Mouse (Mus musculus): ENCODE measurements at regions not wholly inside any gene's neighbourhood (a gene's known extent, or its start where the extent isn't known, plus 50 kb on each side); places are given as distances from the start of the nearest gene placed in this dataset.

DNA sequence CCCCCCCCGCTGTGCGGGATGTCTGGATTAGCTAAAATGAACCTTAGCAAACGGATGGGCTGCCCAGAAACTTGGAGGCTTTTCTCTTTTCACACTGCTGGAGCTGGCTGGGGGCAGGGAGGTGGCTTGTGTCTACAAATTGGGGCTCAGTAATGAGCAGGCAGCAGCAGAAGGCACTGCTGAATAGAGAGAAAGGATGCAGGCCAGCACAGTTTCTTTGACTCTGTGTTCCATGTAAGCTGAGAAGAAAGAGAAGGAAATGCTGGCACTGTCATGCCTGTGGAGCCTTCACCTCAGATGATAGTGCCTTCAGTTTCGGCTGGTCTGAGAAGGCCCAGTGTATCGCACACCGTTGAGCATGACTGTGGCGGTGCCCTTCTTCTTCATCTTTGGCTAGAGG lies 305.6 kb upstream of the Adgrl2 start:
- peak overlapping the region; percentile 25 for H3K4me2 ChIP-seq
- peak; percentile 90 for ATAC-seq

DNA sequence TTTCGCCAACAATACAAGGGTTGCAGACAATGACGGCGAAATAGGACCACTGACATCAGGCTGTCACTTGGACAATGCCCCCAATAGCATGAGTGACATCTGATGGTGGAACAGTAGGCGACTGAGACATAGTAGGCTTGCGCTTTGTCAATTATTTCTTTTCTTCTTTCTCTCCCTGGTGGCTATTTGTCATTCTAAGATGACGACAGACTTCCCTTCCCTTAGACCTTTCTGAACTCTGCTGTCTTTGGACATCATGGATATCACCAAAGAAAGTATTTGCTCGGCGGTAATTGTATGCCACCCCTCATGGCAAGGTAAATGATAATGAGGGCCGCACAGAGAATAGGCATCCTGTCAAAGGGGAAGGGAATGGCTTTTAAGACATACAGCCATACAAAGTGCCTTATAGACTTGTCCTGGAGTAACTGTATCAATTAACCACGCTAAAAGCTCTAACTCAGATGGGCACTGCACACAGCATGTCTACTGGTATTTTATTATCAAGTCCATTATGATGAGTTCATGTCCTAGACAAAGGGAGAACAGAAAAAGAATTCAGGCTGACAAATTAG lies 305.0 kb upstream of the Adgrl2 start:
- H3K4me1 ChIP-seq = peaks cover 45% of the 10 kb centered on the region

More for the DNA sequence above, 305.6 kb upstream of the Adgrl2 start:
- H3K36me3 ChIP-seq (ENCODE audit: poor library complexity, severe bottlenecking) = no peaks in the 10 kb centered on the region
- H3K27me3 ChIP-seq = no peaks in the 10 kb centered on the region
- 12% methylated on average over 6 of the region's 7 CpGs for WGBS
- H3K4me3 ChIP-seq = no peak overlapping the region
- H3K27ac ChIP-seq = peak overlapping the region; percentile 71
- no peak overlapping the region for H3K9ac ChIP-seq
- H3K9me3 ChIP-seq (replicated peaks) = no peaks in the 10 kb centered on the region
- peaks cover 42% of the 10 kb centered on the region for H3K4me1 ChIP-seq

DNA sequence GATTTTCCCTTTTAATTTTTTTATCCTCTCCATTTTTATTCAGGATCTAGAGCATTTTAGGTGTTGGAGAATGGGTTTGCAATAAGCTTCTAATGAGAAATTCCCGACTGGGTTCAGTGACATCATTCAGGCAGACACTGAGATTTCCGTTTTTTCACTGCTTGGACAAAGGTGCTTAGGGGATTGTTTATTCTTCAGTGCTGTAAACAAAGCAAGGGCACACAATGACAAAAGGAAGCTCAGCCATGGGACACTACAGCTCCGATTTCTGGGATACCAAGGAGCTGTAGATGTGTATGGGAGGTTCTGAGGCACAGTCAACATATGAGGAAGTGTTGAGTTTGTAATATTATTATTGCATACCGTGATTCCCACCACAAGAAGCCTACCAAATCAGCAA lies 304.1 kb upstream of the Adgrl2 start:
- Histone ChIP-seq H3K4me2 (no peak overlapping the region), H3K4me1 (peaks cover 45% of the 10 kb centered on the region), H3K4me3 (no peak overlapping the region), H3K27me3 (no peaks in the 10 kb centered on the region), H3K9ac (no peak overlapping the region), H3K27ac (no peak overlapping the region), H3K9me3 (replicated peaks) (no peaks in the 10 kb centered on the region), H3K36me3 (ENCODE audit: poor library complexity, severe bottlenecking) (no peaks in the 10 kb centered on the region)
- ATAC-seq = no peak
- 37% methylated on average over 4 of the region's 4 CpGs for WGBS

More for the DNA sequence above, 305.0 kb upstream of the Adgrl2 start:
- Histone ChIP-seq H3K9ac (no peak overlapping the region), H3K36me3 (ENCODE audit: poor library complexity, severe bottlenecking) (no peaks in the 10 kb centered on the region), H3K4me2 (peak overlapping the region; percentile 22), H3K9me3 (replicated peaks) (no peaks in the 10 kb centered on the region), H3K27ac (peak overlapping the region; percentile 54), H3K4me3 (no peak overlapping the region), H3K27me3 (no peaks in the 10 kb centered on the region)
- WGBS = 11% methylated on average over 10 of the region's 10 CpGs
- ATAC-seq = peak; percentile 70

DNA sequence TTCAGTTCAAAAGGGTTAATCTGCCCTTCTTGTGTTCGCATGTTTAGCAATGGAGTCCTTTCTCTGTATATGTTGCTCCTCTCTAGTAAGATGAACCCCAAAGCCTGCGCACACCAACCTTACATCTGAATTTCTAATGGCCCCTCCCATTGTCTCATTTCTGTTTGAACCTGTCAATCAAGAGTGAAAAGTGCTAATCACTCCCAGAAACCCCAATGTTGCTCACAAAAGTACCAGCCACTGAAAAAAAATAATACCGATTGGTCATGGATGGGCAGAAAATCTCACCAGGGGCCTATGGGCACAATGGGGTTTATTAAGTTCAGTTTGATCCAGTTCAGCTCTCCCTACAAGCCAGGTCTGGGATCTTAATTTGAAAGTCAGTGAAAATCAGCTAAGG lies 302.1 kb upstream of the Adgrl2 start:
- Histone ChIP-seq H3K4me3 (no peak overlapping the region), H3K36me3 (ENCODE audit: poor library complexity, severe bottlenecking) (no peaks in the 10 kb centered on the region), H3K27ac (no peak overlapping the region), H3K27me3 (peaks cover 3% of the 10 kb centered on the region; the same call in 1 of the 2 replicates), H3K4me2 (no peak overlapping the region), H3K9ac (no peak overlapping the region), H3K9me3 (replicated peaks) (no peaks in the 10 kb centered on the region), H3K4me1 (peaks cover 40% of the 10 kb centered on the region)
- ATAC-seq = no peak; the same call in 1 of the 2 replicates
- WGBS = 20% methylated on average over 3 of the region's 3 CpGs

DNA sequence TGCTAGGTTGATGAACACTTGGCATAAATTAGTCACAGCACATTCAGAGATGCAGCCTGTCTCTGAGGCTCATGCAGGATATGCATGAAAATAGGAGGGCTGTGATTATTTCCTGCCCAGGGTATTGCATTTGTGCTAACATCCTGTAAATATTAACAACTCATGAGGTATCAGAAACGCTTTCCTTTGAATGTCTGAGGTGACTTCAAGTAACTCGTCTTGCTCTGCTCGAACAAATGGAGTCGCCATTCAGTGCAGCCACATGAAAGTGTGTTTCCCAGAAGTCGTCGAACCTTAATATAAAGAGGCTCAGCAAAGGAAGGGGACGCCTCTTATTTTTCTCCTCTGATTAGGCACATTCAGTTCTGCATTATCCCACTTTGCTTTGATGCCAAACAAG lies 301.1 kb upstream of the Adgrl2 start:
- H3K9ac ChIP-seq = no peak overlapping the region
- no peaks in the 10 kb centered on the region for H3K36me3 ChIP-seq (ENCODE audit: poor library complexity, severe bottlenecking)
- no peak overlapping the region for H3K4me2 ChIP-seq
- no peak for ATAC-seq
- no peak overlapping the region for H3K4me3 ChIP-seq
- no peak overlapping the region for H3K27ac ChIP-seq
- H3K27me3 ChIP-seq = peaks cover 3% of the 10 kb centered on the region; the same call in 1 of the 2 replicates
- 9% methylated on average over 7 of the region's 7 CpGs for whole genome bisulfite sequencing
- peaks cover 38% of the 10 kb centered on the region for H3K4me1 ChIP-seq
- H3K9me3 ChIP-seq (replicated peaks) = no peaks in the 10 kb centered on the region

DNA sequence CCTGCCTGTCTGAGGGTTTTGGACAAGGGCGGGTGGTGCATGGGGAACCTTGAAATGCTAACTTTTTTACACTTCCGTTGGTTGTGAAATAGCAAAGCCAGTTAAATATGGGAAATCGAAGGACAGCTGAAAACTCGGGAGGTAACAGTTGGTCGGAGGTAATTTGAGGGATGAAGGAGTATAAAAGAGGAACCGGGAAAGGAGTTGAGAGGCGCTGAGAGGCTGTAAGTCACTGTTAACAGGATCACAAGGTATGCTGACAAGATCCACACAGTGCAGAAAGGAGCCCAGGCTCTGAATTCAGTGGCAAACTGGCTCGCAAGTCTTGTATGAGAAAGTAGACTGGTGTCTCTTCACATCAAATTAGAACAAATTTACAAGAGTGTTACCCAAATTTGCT lies 299.9 kb upstream of the Adgrl2 start:
- Histone ChIP-seq H3K9ac (no peak overlapping the region), H3K4me1 (peaks cover 28% of the 10 kb centered on the region), H3K36me3 (ENCODE audit: poor library complexity, severe bottlenecking) (no peaks in the 10 kb centered on the region), H3K4me2 (no peak overlapping the region), H3K9me3 (replicated peaks) (no peaks in the 10 kb centered on the region), H3K4me3 (no peak overlapping the region), H3K27ac (no peak overlapping the region), H3K27me3 (peaks cover 3% of the 10 kb centered on the region; the same call in 1 of the 2 replicates)
- ATAC-seq = no peak
- WGBS = 67% methylated on average over 8 of the region's 8 CpGs

DNA sequence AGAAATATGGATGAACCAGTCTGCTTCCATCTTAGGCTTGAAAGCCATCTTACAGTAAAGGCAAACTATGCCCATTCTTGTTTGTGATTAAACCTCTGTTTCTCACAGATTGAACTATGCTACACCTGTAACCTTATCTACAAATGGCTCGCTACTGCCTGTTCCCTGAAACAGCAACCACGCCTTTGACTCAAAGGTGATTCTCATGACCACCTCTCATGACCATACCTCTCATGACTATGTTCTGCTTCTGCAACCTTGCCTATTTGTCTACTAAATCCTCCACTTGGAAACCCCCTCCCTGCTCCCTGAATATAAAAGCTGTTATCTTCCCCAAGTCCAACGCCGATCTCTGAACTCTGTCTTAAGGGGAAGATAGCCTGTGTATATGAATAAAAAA lies 296.7 kb upstream of the Adgrl2 start:
- Histone ChIP-seq H3K27me3 (peaks cover 3% of the 10 kb centered on the region; the same call in 1 of the 2 replicates), H3K9ac (no peak overlapping the region), H3K4me3 (no peak overlapping the region), H3K36me3 (ENCODE audit: poor library complexity, severe bottlenecking) (no peaks in the 10 kb centered on the region), H3K4me2 (no peak overlapping the region), H3K4me1 (peaks cover 13% of the 10 kb centered on the region), H3K27ac (no peak overlapping the region), H3K9me3 (replicated peaks) (no peaks in the 10 kb centered on the region)
- no peak for ATAC-seq
- WGBS = 95% methylated on average over 4 of the region's 4 CpGs

DNA sequence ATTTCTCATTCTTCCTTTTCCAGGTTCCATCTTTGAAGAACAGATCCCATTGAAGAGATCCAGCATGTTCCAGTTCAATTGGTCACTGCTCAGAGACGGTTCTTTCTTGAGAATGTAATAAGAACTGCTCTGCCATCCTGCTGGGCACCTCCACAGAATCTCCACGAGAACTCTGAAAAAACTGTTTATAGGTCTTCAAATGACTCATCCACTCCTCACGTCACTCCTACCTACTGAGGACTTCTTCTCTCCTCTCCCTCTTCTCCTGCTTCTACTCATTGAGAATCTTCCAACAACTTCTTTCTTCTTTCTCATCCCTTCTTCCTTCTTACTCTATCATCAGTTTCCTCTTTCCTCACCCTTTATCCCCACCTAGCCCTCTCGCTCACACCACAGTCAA lies 294.6 kb upstream of the Adgrl2 start:
- Histone ChIP-seq H3K27ac (no peak overlapping the region), H3K4me2 (no peak overlapping the region), H3K9me3 (replicated peaks) (no peaks in the 10 kb centered on the region), H3K4me3 (no peak overlapping the region), H3K4me1 (no peaks in the 10 kb centered on the region), H3K36me3 (ENCODE audit: poor library complexity, severe bottlenecking) (no peaks in the 10 kb centered on the region), H3K27me3 (peaks cover 3% of the 10 kb centered on the region; the same call in 1 of the 2 replicates), H3K9ac (no peak overlapping the region)
- no peak for ATAC-seq
- WGBS = 90% methylated on average over 4 of the region's 4 CpGs

DNA sequence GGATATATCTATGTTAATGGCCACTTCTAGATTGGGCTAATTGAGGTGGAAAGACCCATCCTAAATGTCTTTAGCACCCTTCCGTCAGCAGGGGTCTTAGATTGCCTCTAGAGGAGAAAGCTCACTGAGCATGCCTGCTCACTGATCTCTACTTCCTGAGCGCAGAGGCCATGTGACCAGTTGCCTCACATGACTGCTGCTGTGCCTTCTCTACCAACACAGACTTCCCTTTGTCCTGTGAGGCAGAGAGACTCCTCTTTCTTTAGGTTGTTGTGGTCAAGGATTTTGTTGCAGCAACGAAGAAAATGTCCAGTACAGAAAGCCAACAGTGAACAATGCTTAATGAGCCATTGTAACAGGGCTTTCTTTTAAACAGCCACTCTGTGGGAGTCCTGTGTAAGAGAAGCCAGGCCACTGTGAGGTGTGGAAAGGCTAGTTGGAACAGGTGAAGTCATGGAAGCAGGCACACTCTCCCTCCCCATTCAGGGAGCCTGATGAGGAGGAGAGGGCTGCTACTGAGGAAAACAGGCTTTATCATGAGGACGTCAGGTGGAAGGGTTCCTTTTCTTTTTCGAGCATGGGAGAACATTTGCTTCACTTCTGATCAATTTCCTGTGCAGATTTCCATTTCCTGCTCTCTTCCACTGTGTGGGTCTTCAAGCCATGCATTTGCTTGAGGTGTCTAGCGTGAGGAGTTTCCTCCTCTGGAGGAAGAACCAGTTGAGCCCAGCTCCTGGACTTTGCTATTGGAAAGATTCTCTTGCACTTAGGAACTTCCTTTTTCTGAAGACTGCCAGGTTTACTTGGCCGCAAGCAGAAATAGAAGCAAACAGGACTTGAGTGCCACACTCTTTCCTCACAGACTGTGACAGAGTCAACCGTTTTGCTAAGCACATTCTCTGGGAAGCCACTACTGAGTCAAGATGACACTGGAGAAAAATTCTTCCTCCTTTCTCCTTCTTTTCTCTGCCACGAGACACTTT lies 290.7 kb upstream of the Adgrl2 start:
- no peaks in the 10 kb centered on the region for H3K9me3 ChIP-seq (replicated peaks)
- ATAC-seq = no peak
- no peak overlapping the region for H3K9ac ChIP-seq
- no peak overlapping the region for H3K27ac ChIP-seq
- no peak overlapping the region for H3K4me2 ChIP-seq
- H3K27me3 ChIP-seq = no peaks in the 10 kb centered on the region
- 80% methylated on average over 9 of the region's 9 CpGs for WGBS
- H3K4me3 ChIP-seq = no peak overlapping the region
- H3K4me1 ChIP-seq = no peaks in the 10 kb centered on the region
- H3K36me3 ChIP-seq (ENCODE audit: poor library complexity, severe bottlenecking) = no peaks in the 10 kb centered on the region

DNA sequence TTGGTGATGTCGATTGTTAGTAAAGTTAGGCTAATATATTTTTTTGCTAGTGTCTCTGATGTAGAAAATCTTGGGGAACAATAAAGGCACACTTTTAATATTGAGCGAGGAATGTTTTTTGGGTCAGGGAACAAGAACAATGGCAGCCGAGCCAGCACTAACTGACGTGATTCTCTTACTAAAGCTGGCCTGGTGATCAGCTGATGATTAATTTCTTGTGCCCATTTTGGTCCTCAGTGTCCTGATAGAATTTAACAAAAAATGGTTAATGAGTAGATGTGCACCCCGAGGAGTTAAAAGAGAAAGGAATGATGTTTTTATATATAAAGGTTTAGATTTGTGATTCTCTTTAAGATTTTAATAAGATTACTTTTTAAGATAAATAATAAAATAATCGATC lies 289.0 kb upstream of the Adgrl2 start:
- no peak overlapping the region for H3K4me3 ChIP-seq
- H3K4me2 ChIP-seq = no peak overlapping the region
- no peaks in the 10 kb centered on the region for H3K4me1 ChIP-seq
- no peak for ATAC-seq
- H3K27me3 ChIP-seq = no peaks in the 10 kb centered on the region
- H3K9me3 ChIP-seq (replicated peaks) = no peaks in the 10 kb centered on the region
- no peaks in the 10 kb centered on the region for H3K36me3 ChIP-seq (ENCODE audit: poor library complexity, severe bottlenecking)
- WGBS = 30% methylated on average over 6 of the region's 6 CpGs
- no peak overlapping the region for H3K9ac ChIP-seq
- H3K27ac ChIP-seq = no peak overlapping the region

DNA sequence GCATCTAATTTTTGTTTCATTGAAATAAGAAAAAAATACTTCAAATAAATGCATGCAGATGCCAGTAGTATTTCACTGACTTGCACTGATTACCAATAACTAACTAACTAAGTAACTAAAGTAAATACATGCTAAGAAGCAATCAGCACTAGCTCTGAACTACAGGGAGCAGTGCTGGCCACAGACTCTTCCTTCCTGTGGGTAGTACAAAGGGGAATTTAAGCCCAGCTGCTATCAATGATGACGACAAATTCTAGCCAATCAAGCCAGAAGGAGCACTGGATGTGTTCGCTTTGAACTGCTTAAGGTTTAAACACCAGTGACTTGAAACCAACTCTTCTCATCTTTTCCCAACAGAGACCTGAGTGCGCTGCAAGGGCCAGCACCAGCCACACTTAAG lies 287.5 kb upstream of the Adgrl2 start:
- H3K27ac ChIP-seq = no peak overlapping the region
- no peak overlapping the region for H3K4me3 ChIP-seq
- no peaks in the 10 kb centered on the region for H3K36me3 ChIP-seq (ENCODE audit: poor library complexity, severe bottlenecking)
- no peaks in the 10 kb centered on the region for H3K9me3 ChIP-seq (replicated peaks)
- no peak for ATAC-seq
- H3K4me2 ChIP-seq = no peak overlapping the region
- 88% methylated on average over 3 of the region's 3 CpGs for WGBS
- H3K27me3 ChIP-seq = no peaks in the 10 kb centered on the region
- no peaks in the 10 kb centered on the region for H3K4me1 ChIP-seq
- no peak overlapping the region for H3K9ac ChIP-seq

DNA sequence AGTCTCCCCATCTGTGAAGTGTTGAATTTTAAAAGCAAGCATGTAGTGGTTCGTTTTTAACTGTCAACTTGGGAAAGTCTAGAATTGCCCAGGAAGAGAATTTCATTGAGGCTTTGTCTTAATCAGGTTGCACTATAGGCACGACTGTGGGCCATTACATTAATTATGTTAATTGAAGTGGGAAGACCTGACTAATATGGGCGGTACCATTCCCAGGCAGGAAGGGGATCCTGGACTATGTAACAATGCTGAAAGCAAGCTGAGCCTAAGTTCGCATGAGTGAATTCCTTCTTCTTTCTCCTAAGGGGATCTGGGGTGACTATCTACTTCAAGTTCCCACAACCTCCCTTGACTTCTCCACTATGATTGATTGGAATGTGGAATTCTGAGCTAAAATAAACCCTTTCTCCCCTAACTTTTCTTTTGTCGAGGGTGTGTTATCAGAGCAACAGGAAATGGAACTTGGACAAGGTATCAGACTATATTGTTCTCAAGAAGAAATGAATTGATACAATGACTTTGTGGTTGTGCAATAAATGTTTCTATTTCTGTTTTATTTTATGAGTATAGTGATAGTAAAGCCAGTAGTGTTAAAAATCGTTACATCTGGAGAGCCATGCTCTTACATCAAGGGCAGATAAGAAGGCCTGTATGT lies 285.2 kb upstream of the Adgrl2 start:
- Histone ChIP-seq H3K4me1 (no peaks in the 10 kb centered on the region), H3K27me3 (no peaks in the 10 kb centered on the region), H3K9ac (no peak overlapping the region), H3K4me2 (no peak overlapping the region), H3K27ac (no peak overlapping the region), H3K9me3 (replicated peaks) (no peaks in the 10 kb centered on the region), H3K4me3 (no peak overlapping the region), H3K36me3 (ENCODE audit: poor library complexity, severe bottlenecking) (no peaks in the 10 kb centered on the region)
- ATAC-seq = no peak
- 59% methylated on average over 6 of the region's 6 CpGs for WGBS

Measured in forebrain, embryonic 13.5 days (tissue).